Mouse (Mus musculus): ENCODE results near the gene Shtn1.

Shtn1 gene

DNA sequence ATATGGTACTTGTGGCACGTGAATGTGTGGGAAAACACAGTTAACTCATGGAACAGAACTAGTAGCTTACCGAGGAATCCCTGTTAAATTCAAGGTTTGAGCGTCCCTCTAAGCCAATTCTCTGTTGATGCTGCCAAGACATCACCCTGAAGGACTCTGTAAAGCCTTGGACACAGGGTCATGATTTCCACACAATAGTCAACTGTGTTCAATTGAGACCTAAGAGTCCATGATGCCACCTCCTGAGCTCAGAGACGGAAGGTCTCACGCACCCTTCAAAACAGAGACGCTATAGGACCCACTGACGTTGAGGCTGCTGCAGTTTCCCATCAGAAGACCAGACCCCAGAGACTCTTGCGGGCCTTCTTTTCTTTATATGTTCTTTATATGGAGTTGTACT lies 101.8 kb downstream of the Shtn1 start:
- no peak for DNase-seq (ENCODE audit: low spot score in 2 of 2)

DNA sequence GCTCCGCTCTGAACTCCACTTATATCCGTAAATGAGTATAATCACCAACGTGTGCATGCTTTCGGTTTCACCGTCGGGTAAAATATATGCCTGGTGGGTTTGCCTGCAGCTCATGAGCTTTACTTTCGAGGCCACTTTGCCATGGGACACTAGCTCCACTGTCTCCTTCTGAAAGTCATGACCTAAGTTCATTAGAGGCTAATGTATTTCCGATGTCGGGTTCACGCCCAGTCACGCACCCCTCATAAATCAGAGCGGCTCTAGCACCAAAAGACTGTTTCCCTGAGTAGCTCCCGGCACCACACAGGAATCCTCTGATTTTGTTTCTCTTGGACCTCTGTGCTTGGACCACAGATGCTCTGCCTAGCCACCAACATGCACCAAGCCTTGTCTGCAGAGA lies 105.1 kb downstream of the Shtn1 start:
- DNase-seq (ENCODE audit: low spot score in 2 of 2) = no peak

DNA sequence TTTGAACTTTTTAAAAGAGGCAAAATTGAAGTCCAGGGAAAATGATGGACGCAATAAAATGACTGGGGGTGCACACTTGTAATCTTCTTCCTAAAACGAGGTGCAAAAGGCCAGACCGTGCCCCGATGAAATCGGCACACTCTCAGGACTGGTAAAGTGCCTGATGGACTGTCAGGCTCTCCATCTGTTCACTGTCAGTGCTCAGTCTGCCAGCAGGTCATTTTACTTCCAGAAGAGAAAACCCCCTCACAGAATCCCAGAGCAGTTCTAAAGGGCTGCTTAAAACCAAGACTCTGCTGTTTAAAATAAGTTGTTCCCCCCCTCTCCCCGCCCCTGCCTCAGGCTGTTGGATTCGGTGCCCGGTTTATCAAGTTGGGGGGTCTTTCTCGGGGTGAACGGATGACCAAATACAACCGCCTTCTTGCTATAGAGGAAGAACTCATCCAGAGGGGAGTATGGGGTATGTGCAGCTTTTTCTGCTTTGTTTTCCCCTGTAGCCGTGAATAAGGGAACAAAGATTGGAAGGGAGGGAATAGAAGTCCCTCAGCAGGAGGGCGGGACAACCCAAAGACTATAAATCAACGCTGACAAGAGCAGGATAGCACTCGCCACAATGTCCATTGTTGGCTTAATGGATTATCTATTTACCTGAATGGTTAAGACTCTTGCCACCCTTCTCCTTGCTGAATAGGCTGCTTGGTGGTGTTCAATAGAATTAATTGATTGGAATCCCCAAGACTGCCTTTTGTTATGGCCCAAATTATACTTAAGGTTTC lies 107.0 kb downstream of the Shtn1 start:
- DNase-seq (ENCODE audit: low spot score in 2 of 2) = no peak

DNA sequence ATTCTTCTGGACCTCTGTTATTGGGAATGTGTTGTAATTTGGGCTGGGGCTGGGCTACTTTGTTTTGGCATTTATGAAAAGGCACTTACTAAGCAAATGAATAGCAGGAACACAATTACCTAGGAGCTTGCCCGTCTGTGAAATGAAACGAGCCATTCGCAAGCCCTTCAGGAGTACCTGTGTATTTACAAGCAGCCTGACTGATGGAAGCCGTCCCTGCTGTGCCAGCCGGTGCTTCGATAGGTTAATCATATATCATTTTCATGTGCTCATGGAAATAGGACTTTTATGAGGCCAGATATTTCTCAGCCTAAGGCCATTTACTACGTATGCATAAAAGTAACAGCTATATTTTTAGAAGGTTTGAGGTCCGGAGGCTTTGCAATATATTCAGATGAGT lies 112.9 kb downstream of the Shtn1 start:
- no peak for DNase-seq (ENCODE audit: low spot score in 2 of 2)

DNA sequence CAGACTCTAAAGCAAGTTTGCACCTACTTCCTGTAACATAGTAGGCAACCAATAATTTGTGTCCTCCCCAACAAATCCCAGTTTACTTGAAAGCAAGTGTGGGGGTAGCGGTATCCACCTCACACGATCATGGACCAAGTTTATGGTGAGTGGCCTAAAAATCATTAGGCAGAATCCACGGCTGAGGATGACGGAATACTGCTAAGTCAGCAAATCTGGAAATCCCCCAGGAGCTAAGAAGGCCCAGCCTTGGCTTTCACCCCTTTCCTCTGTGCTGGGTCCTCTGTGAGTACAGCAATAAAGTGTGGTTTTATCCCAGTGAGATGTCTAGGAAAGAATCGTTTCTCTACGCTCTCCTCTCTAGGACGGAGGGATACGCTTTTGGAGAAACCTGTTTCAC lies 121.1 kb downstream of the Shtn1 start:
- DNase-seq (ENCODE audit: low spot score in 2 of 2) = no peak

DNA sequence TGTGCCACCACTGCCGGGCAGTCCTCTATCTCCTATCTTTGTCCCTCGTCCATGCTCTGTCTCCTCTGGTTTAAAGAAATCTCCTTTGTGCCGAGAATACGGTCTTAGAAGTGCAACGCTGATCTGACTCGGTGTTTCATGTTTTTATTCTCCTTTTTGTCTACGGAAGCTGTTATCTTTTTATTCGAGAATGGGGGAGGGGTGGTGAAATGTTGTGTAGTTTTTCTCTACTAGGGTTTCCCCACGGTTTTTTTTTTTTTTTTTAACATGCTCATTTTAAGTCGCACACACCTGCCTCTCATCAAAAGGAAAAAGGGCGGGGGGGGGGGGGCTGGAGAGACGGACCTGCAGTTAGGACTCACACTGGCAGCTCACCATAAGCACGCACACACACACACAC lies 123.7 kb downstream of the Shtn1 start:
- DNase-seq (ENCODE audit: low spot score in 2 of 2) = no peak

DNA sequence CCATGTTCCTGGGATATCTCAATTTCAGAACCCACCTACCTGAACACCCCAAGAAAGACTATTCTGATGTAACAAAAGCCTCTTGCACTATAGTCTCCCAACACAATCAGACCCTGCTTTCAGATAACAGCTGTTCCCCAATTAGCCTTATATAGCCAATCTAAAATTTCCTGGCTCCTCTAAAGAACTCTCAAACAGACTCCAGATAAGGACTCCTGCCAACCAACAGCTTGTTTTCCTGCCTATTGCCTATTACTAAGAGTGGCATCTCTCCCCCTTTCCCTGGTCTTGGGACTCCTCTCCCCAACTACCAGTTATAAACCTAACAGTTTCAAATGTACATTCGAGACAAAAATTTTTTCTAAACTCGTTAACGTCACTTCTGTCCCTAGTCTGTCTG lies 124.4 kb downstream of the Shtn1 start:
- no peak for DNase-seq (ENCODE audit: low spot score in 2 of 2)

DNA sequence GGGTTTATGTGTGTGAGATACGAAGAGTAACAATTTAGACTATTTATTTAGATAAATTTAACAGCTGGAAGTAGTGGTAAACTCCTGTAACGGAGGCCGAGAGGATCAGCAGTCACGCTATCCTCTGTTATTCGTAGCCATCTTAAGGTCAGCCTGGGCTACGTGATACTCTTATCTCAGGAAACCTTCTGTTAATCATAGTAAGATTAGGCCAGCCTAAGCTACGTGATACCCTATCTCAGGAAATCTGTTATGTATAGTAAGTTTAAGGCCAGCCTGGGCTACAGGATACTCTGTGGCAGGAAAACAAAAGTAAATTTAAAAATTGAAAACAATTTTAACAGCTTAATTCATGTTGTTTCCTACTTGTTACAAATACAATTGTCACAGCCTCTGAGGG lies 129.9 kb downstream of the Shtn1 start:
- no peak for DNase-seq (ENCODE audit: low spot score in 2 of 2)

DNA sequence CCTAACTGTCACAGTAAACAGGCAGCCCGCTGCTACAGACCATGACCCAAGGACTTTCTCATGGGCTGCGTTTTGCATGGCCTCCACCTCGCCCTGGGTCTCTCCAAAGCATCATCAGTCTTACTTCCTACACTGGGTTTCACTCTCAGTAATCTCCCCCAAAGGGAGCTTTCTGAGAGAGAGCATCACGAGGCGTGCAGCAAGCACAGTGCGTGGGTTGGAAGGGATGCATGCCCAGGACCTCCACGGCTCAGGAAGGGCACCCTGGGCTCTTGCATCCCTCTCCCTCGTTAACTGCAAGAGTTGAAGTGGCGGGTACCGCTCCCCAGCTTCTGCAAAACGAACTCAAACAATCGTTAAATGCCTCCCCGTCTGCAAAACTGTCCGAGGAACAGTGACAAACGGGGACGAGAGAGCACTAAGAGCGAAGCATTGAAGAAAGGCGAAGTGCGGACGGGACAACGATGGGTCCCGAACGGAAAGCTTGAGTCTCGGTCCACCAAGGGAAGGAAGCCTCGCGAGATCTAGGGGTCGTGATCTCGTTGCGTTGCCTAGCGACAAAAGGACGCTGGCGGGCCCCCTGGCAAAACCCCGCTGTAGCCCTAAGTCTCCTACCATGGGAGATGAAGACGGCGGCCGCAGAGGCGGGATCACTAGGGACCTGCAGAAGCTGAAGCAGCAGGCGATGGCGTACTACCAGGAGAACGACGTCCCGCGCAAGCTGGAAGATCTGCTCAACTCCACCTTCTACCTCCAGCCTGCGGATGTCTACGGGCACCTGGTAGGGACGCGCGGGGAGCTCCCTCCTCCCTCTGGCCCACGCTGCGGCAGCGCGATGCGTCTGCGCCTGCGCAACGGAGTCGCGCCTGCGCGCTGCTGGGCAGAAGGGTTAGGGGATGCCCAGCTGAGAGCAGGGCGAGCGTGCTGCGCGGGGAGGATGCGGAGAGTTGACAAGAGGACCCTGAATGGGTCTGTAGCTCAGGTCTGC lies 132.8 kb downstream of the Shtn1 start, which contains the start of the genes Eno4 and Hspa12a:
TSS of gene Eno4 (plus strand) at position 585 of the 988 bp plus-strand sequence.
TSS of gene Hspa12a (minus strand) at position 814 of the 988 bp plus-strand sequence.
- DNase-seq (ENCODE audit: low spot score in 2 of 2) = peak; percentile 91 to 93

DNA sequence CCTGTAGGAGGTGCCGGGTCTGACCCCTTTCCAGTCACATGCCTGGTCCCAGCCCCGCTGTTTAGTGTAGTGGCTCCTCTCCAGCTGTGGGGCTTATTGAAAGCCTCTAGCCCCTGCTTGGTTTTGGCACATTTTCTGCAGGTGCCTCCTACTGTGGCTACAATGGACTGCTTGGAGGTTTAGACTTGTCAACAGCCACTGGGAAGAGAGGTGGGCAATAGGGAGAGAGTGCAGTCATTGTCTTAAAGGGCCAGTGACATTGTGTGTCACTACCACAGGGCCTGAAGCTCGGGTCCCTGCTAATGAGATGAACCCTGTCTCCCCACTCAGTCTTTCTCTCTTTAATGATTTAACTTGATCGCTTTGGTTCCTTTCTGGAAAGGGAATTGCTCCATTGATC lies 142.8 kb downstream of the Shtn1 start:
- no peak for DNase-seq (ENCODE audit: low spot score in 2 of 2)

DNA sequence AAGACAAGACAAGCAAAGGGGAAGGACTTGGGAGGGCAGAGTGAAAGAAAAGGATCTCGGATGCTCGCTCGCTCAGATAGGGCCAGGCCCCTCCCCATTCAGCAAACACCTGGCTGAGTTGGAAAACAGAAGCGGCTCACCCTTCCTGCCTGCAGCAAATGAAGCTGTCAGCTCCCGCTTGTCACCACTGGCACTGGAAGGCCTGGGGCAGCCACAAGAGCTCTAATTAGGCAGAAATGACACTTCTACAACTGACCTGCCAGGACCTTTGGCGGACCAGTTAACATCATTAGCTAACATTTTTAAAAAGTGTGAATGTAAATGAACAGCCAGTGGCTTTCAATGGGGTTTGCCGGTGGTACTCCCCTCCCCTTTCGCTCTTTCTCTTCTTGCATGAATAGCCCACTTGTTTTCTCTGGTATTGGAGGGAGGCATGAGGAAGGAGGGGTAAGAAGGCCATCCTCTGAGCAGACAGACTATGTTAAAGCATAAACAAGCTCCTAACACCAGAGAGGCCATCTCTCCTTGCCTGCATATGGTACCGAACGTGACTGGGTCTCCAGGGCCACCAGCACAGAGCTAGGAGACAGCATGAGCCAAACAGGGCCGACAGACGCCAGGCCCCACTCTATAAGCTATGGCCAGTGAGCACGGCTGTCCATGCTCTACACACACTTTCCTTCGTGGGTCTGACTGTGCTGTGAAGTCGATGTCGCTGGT lies 144.7 kb downstream of the Shtn1 start:
- DNase-seq (ENCODE audit: low spot score in 2 of 2) = no peak
